Mouse (Mus musculus) G1E (cell line): ENCODE results near the gene Fat4.

Experiments
- CTCF ChIP-seq: IDR thresholded peaks from 2 replicates; pipeline ENCODE4 v1.5.1; 2012; ENCODE audit warnings: low read depth, low read length, inconsistent platforms, mixed read lengths
- GATA1 ChIP-seq: IDR thresholded peaks from 2 replicates; pipeline ENCODE4 v1.6.1; 2012; ENCODE audit warnings: borderline replicate concordance, low read length, inconsistent platforms, mixed read lengths

GRCm38 (mm10) chr3:38918926-38919325 is 32.2 kb downstream of the Fat4 start:
- no peak for TF ChIP-seq GATA1
- no peak for TF ChIP-seq CTCF
